Mouse (Mus musculus): Measurements from ENCODE around the gene Ehhadh.

GRCm38 (mm10) chr16:21818629-21819028 is 31.0 kb upstream of the Ehhadh start:
- TF ChIP-seq POLR2A (IDR thresholded peaks at IDR 0.05; ENCODE audit: borderline replicate concordance, extremely low read depth, low read depth, low read length) (no peak), CTCF (IDR thresholded peaks at IDR 0.05; ENCODE audit: insufficient read depth, low read length) (no peak)

Measured in lung, adult 2 months (tissue).